Mouse (Mus musculus) cerebellum, postnatal 4 days (tissue): ENCODE results near the gene Olfr639.
"Not testable (repeated sequence)": the region's sequence is repeated elsewhere in the genome, so short reads cannot be mapped to it uniquely, and the experiment has no call there.

ENCODE experiments used
- DNase-seq, 2 experiments: peaks; one replicate each; pipeline ENCODE4 v3.0.0; 2022; ENCODE audit warnings: low spot score in 2 of 2, mixed read lengths in 1 of 2

Olfr639 gene

DNA sequence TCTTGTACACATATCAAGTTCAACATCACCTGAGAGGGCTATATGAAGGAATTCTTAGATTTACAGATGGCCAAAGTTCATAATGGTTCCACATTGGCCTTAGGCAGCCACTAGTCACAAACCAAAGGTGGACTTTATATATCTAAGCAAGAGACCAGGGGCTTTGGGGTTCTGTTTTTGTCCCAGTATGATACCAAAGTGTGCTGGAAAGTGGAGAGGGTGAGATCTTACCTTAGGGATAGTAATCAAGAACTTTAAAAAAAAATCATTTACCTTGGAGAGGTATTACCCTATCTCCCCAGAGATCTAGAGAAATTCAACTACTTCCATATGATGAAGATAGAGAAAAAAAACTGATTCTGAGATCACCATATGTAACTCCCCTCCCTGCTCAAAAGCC lies at the start of gene Olfr639:
Gene Olfr639 (minus strand): TSS at position 101 of the 400 bp plus-strand sequence.
- no peak for DNase-seq

DNA sequence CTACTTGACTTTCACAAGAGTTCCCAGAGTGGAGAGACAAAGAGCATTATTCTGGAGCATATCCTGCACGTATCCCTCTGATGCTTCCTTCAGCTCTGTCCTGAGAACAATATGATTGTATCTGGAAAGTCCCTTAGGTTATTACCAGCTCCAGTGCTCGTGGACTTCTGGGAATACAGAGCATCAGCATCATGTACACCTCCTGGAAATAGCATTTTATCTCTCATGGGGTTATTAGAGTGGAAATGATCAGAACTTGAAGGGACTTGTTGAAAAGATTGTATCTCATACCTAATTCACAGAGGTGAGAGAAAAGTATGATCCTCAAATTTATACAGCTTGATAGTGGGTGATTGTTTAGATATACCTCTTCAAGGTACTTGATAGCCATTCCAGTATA lies 44.2 kb upstream of the Olfr639 start, which contains the start of gene 4930516K23Rik:
Gene 4930516K23Rik (minus strand): TSS at position 101 of the 400 bp plus-strand sequence.
- DNase-seq: no peak

DNA sequence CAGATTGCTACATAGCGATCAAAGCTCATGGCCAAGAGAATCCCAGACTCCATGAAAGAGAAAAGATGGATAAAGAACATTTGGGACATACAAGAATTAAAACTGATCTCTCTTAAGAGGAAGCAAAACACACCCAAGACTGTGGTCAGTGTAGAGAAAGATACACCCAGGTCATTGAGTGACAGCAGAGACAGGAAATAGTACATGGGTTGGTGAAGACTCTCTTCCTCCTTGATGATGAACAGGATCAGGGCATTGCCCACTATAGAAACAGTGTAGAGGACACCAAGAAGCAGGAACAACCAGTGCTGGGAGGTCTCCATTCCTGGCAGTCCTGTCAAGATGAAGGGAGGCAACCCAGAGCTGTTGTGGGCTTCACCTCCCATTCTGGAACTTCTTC lies 42.1 kb upstream of the Olfr639 start:
- DNase-seq: no peak

DNA sequence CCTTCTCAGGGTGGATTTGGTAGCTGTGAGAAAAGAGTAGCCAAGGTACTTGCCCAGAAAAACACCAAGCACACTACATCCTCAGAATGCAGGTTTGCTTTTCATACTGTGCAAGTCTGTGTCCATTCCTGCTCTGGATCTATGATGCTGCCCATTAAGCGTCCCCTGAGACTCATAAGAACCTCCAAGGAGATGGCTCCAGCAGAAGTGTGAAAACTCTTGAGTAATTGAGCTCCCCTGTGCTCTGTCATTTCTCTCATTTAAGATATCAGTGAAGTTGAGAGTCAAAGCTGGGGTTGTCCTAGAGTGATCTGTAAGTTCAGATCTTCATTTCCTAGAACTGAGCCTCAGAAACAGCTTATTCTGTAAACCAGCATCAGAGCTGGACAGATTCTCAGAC lies 35.5 kb upstream of the Olfr639 start, which contains the start of gene Olfr642:
Gene Olfr642 (minus strand): TSS at position 101 of the 400 bp plus-strand sequence.
- no peak for DNase-seq

DNA sequence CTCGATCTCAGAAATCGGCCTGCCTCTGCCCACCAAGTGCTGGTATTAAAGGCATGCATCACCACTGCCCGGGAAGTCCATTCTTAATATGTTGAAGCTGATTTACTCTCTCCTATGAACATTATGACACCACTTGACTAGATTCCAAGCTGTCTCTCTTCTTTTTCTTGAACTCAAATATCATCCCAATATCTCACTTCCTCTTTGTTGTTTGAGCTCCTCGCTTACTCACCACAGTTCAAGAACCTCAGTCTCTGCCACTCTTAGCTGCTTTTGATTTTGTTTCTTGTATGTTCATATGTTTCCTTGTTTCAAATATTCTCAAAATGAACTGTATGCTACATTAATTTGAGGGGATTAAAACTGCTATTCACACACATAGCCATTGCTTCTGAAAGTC lies 33.6 kb upstream of the Olfr639 start:
- DNase-seq: no peak

DNA sequence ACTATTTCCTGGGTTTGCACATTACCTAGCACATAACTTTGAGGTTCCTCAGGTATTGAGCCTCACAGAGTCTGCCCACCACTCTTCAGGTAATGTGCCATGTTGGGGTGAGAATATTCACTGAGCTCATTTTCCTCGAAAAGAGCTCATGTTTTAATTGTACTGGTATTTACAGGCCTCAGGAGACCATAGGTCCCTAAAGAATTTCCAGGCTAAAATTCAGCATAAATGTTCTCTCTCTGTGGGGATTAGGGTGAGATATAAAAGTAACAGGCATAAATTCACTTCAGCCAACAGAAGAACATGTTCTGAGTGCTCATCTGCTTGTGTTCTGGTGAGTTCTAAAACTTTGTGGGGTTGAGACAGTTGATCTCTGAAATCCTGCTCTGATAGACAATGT lies 18.0 kb upstream of the Olfr639 start, which contains the start of gene Olfr641:
Gene Olfr641 (plus strand): TSS at position 301 of the 400 bp plus-strand sequence.
- DNase-seq: no peak

DNA sequence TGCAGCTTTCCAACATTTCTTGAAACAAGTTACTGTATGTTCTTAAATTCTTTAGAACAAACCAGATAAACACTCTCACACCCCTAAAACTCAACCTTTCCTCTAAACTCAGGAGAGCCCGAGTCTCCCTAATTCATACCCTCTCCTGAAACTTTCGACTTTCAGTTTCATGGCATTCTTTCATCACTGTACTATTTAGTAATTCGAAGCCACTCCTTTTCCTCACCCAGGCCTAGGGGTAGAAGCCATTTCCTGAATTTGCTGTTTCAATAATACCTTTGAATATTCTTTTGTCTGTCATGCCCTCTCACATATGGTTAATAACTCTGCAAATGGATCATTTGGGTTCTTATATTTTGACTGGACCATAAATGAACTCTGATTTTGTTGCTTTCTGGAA lies 9.9 kb upstream of the Olfr639 start:
- DNase-seq: no peak

DNA sequence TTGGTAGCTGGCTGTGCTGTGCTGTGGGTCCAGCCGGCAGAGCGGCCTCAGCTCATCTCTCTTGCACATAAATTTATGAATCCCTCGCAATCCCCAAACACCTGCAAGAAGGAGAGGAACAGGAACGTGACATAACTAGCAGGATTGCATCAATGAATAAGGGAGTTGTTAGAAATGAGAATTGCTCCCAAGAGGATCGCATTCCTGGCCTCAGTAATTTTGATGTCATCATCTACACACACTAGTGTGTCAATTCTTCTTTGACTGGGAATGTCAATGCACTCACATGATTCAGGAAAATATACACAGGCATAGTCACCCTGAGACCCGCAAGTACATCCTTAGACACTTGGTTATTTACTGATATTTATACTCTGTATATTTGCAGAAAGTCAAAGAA lies 8.4 kb upstream of the Olfr639 start, which contains the start of gene Olfr640:
Gene Olfr640 (minus strand): TSS at position 101 of the 400 bp plus-strand sequence.
- DNase-seq: no peak

DNA sequence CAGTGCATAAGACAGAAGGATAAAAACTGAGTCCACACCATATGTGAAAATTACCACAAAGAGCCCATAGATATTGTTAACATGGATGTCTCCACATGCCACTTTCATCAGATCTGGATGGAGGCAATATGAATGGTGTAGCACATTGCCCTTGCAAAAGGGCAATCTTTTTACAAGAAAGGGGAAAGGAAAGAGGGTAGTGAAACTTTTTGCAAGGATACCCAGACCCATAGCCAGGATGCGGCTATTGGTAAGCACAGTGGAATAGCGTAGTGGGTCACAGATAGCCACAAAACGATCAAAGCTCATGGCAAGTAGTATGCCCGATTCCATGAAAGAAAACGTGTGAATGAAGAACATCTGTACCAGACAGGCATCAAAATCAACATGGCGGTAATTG lies 4.5 kb upstream of the Olfr639 start:
- no peak for DNase-seq

DNA sequence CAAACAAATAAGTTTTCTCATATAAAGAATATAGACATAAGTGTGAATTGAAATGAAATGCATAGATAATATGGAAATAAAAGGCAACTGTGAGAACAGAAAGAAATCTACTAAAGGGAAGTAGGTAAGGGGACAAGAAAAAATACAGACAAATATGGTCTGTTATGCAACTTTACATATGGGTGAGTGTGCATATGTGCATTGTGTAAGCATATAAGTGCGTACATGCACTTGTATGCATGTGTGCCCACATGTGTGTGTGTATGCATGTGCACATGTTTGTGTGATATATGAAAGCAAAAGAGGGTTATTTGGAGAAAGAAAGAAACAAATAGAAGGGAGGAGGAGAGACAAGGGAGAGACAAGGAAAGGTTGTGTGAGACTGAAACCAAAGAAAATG lies 1.9 kb upstream of the Olfr639 start:
- DNase-seq: no peak

DNA sequence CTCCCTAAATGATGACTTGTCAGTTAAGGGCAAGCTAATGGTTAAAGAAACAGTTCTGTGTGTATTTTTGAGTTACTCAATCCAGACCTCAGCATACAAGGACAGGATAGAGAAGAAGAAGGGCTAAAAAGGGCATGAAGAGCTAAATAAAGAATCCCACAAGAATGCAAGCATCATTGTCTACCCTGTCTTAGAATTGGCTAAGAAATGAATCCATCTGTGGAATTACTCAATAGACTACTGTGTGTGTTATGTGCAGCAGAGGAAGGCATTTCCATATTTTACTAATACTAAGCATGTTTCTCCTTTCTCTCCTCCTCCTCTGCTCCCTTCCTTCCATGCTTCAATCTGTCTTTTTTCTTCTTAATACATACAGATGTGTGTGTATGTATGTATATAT lies 18.0 kb downstream of the Olfr639 start:
- DNase-seq: no peak

DNA sequence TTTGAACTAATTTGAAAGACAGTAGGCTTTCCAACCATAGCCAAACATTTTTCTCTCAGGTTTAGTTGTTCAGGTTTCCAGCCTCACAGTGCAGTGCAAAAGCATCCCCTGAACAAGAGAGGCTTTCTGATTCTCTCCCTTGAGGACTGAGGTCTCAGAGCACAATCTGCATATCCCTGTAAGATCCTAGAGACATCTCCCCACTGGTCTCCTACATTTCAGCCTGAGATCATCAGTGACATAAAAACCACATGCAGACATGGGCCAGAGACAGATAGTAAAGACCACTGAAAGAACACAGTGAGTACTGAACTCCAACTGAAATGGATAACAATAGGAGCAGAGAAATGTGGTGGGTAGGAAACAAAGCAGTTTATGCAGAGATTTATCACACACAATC lies 18.7 kb downstream of the Olfr639 start, which contains the start of gene Olfr638:
Gene Olfr638 (plus strand): TSS at position 301 of the 400 bp plus-strand sequence.
- DNase-seq: no peak

DNA sequence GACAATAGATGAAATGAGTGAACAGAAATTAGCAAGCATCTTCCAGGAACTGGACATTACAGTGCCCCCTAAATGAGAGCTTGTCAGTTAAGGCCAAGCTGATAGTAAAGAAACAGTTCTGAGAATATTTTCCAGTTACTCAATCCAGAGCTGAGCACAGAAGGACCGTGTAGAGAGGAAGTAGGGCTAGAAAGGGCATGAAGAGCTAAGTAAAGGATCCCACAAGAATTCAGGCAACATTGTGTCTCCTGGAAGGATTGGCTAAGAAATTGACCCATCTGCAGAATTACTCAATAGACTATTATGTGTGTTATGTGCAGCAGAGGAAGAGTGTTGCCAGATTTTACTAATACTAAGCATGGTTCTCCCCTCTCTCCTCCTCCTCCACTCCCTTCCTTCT lies 45.3 kb downstream of the Olfr639 start:
- DNase-seq: no peak

DNA sequence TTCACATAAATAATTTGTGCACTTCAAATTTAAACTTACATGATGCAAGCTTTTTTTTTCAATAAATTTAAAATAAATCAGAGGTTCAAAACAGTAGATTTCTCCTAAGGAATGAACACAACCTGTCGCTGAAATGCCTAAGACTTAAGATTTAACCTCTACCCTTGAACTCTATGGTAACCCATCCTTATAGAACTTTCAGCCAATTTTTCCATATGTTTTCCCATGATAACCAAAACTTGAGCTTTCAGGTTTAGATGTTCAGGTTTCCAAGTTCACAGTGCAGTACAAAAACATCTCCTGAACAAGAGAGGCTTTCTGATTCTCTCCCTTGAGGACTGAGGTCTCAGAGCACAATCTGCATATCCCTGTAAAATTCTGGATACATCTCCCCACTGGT lies 46.3 kb downstream of the Olfr639 start, which contains the start of gene Olfr635:
Gene Olfr635 (plus strand): TSS at position 301 of the 400 bp plus-strand sequence.
- DNase-seq: no peak

DNA sequence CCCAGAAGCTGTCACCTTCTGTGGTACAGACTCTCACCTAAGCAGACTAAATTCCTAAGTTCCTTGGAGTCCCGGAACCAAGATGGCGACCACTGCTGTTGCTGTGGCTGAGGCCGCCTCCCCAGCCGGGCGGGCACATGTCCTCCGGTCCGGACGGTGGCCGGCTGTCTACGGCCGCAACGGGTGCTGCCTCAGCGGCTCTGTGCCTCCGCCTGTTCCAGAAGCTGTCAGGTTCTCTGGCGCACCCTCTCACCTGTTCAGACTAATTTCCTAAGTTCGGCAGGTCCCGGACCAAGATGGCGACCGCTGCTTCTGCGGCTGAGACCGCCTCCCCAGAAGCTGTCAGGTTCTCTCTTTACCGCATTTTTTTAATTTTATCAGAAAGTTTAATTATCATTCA lies 50.2 kb downstream of the Olfr639 start:
- DNase-seq: not testable (repeated sequence)
